Mouse (Mus musculus) heart, postnatal 0 days (tissue): Measurements from ENCODE around the gene Slc35a1.

ENCODE experiments used
- CTCF ChIP-seq: IDR thresholded peaks from 2 replicates; pipeline ENCODE4 v1.5.1; 2016; ENCODE audit warnings: antibody characterized with exemption, control low read depth, low read depth
- EP300 ChIP-seq: IDR thresholded peaks from 2 replicates; pipeline ENCODE4 v1.6.1; 2016; ENCODE audit warnings: antibody characterized with exemption, low read depth

DNA sequence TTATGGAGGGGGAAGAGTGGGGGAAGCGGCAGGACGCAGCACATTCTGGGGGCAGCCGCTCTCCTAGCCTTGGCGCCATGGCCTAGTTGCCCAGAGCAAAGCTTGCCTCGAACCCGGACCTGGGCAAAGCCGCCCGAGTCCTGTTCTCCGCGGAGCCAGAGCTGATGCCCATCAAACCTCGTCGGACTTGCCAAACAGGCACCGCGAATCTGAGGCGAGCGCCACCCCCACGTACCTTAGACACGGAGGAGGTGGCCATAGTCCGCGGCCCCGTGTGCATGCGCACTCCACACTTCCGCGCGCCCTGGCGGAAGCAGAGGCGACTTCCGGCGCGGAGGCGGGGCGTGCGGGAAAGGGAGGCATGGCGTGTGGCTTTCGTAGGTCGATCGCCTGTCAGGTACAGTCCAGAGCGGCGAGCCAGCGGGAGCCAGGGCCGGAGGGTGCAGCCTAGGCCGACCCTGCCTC lies 72.6 kb downstream of the Slc35a1 start, which contains the start of the genes Orc3 and Rars2:
- TF ChIP-seq CTCF = peak; percentile 19; the same call in 1 of the 2 replicates
- no peak for TF ChIP-seq EP300
